Mouse (Mus musculus) liver, embryonic 11.5 days (tissue): ENCODE results near the gene Dedd2. TPM values are rescaled to one million over a fixed set of nuclear protein-coding genes. Genes with fewer than 3 reads are reported as not detected.

Experiments
- ATAC-seq: fragments of 200-750 bp; cut with Nextera tagmentation; replicated peaks from 2 replicates; pipeline ENCODE4 v1.8.0; 2017; ENCODE audit warnings: moderate number of reproducible peaks, mild to moderate bottlenecking, moderate TSS enrichment, moderate library complexity; ENCODE audit not compliant: low FRiP score
- DNase-seq: peaks from one replicate; pipeline ENCODE4 v3.0.0-alpha.2; 2017; ENCODE audit warnings: low spot score
- H3K27ac ChIP-seq: fragments of 300-500 bp; sonication (generic); 2 replicates; pipeline ENCODE4 v1.5.1; 2014; ENCODE audit warnings: mild to moderate bottlenecking, low read depth, low read length, control low read depth
- H3K27me3 ChIP-seq: fragments of 300-500 bp; sonication (generic); replicated peaks from 2 replicates; pipeline ENCODE4 v1.6.1; 2014; ENCODE audit warnings: low read length, mixed read lengths; ENCODE audit not compliant: control insufficient read depth, insufficient read depth
- H3K36me3 ChIP-seq: fragments of 300-500 bp; sonication (generic); 2 replicates; pipeline ENCODE4 v1.6.1; 2014; ENCODE audit warnings: mild to moderate bottlenecking, low read length, moderate library complexity, mixed read lengths; ENCODE audit not compliant: control insufficient read depth, insufficient read depth
- H3K4me1 ChIP-seq: fragments of 300-500 bp; sonication (generic); replicated peaks from 2 replicates; pipeline ENCODE4 v1.6.1; 2014; ENCODE audit warnings: low read length, mixed read lengths; ENCODE audit not compliant: control insufficient read depth, insufficient read depth
- H3K4me2 ChIP-seq: fragments of 300-500 bp; sonication (generic); 2 replicates; pipeline ENCODE4 v1.6.1; 2014; ENCODE audit warnings: mild to moderate bottlenecking, control low read depth, moderate library complexity
- H3K4me3 ChIP-seq: fragments of 300-500 bp; sonication (generic); 2 replicates; pipeline ENCODE4 v1.5.1; 2014; ENCODE audit warnings: low read depth, low read length, control low read depth
- H3K9ac ChIP-seq: fragments of 300-500 bp; sonication (generic); 2 replicates; pipeline ENCODE4 v1.6.1; 2014; ENCODE audit warnings: low read depth, low read length, control low read depth
- H3K9me3 ChIP-seq: fragments of 300-500 bp; sonication (generic); 2 replicates; pipeline ENCODE4 v1.6.1; 2016; ENCODE audit warnings: low read length, inconsistent platforms, mixed read lengths; ENCODE audit not compliant: control insufficient read depth
- WGBS: fragments of 180-500 bp; shearing (Covaris S2); extraction: QIAGEN DNeasy Blood & Tissue Kit; methylation state at CpG from one replicate; pipeline ENCODE4 v1.1.7; 2014; 5-methylcytosine and 5-hydroxymethylcytosine counted together
- polyA plus RNA-seq: library from polyadenylated mRNA; unstranded; fragments of >200 nt; fragmentation: Nextera tagmentation; extraction: Ambion mirVana; gene quantifications from 2 replicates; pipeline ENCODE4 v1.2.1, GENCODE M21; 2014

Dedd2 gene
- polyA plus RNA-seq, 1 experiment from 2014 or later = 19.6 TPM

DNA sequence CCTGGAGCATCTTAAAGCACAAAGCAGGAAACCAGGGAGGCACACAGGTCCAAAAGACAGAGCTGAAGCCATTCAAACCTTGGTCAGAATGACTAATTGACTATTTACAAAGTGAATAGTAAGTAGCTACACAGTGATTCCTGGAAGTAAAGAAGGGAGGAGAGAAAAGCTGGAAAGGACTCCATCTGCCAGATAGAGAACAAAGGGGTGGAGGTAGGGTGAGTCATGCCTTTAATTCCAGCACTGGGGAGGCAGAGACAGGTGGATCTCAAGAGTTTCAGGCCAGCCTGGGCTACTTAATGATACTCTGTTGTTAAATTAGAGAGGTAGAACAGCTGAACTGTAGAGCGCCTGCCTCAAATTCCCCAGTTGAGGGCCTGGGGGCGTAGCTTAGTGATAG, 6.2 kb downstream of the Dedd2 start:
- 85% methylated on average over 2 of the region's 2 CpGs for WGBS
- Histone ChIP-seq H3K4me1 (peaks cover 20% of the 10 kb centered on the region), H3K9me3 (no peaks in the 10 kb centered on the region), H3K27me3 (no peaks in the 10 kb centered on the region), H3K36me3 (peaks cover 15% of the 10 kb centered on the region; the same call in 1 of the 2 replicates), H3K27ac (no peak overlapping the region), H3K4me2 (no peak overlapping the region), H3K4me3 (no peak overlapping the region), H3K9ac (no peak overlapping the region)
- ATAC-seq = no peak
- DNase-seq = no peak

DNA sequence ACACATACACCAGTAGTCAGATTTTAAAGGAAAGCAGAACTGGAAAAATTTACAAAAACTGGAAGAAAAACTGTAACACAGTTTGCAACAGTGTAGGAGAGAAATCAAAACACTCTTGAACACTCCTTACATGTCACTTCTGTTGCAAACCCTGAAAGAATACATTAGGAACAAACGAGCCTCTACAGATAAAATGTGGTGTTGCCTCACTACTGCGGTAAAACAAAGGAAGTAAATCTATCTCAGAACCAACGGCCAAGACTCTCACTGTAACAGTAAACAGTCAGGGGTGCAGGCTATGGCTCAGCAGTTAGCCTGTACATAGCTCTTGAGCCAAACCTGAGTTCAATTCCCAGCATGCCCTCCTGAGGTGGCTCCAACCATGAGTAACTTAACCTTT, 7.3 kb downstream of the Dedd2 start:
- 50% methylated on average over 3 of the region's 3 CpGs for WGBS
- H3K4me1 ChIP-seq = peaks cover 19% of the 10 kb centered on the region
- no peaks in the 10 kb centered on the region for H3K27me3 ChIP-seq
- H3K4me3 ChIP-seq = no peak overlapping the region
- no peak overlapping the region for H3K4me2 ChIP-seq
- no peaks in the 10 kb centered on the region for H3K9me3 ChIP-seq
- no peak overlapping the region for H3K27ac ChIP-seq
- no peak for ATAC-seq
- H3K9ac ChIP-seq = no peak overlapping the region
- H3K36me3 ChIP-seq = peaks cover 20% of the 10 kb centered on the region; the same call in 1 of the 2 replicates
- DNase-seq = no peak

DNA sequence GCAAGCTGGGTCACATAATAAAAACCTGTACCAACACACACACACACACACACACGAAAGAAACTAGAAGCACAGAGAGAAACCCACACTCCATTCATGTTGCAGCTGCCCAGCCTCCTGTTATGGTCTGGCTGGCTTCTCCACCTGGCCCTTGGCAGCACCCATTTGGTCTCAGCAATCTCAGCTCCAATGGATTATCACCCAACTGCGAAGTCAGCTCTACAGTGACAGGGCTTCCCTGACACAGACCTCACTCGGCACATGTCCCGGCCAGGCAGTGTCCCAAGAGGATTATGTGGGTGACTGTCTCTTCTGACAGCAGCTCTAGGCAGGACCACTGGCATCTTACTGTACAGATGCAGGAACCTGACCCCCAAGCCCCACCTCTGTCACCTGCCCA, 9.9 kb downstream of the Dedd2 start:
- no peak for DNase-seq
- peaks cover 19% of the 10 kb centered on the region for H3K4me1 ChIP-seq
- no peaks in the 10 kb centered on the region for H3K9me3 ChIP-seq
- WGBS = 82% methylated on average over 4 of the region's 4 CpGs
- no peaks in the 10 kb centered on the region for H3K27me3 ChIP-seq
- H3K4me3 ChIP-seq = no peak overlapping the region
- H3K4me2 ChIP-seq = no peak overlapping the region
- H3K9ac ChIP-seq = no peak overlapping the region
- peaks cover 25% of the 10 kb centered on the region for H3K36me3 ChIP-seq
- no peak overlapping the region for H3K27ac ChIP-seq
- no peak for ATAC-seq

DNA sequence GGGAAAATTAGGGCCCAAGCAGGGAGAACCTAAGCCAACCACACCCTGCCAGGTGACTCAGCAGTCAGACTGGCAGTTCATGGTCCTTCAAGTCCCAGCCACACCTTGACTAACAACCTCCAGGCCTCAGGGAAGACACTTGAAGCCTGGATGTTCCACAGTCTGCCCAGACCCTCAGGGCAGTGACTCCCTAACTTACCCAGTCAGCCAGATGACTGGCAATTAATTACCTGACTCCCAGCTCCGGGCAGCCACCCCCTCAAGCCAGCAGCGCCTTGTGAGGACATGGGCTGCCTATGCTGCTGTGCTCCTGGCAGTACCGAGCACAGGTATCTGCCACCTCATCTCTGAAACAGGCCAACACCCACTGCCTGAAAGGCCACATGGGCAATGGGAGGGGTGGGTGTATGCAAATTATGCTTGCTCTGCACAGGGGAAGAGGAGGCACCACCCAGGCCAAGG, 11.2 kb downstream of the Dedd2 start:
- Histone ChIP-seq H3K27ac (no peak overlapping the region), H3K4me3 (no peak overlapping the region), H3K27me3 (no peaks in the 10 kb centered on the region), H3K4me1 (peaks cover 22% of the 10 kb centered on the region), H3K36me3 (peaks cover 25% of the 10 kb centered on the region), H3K9ac (peak overlapping the region; percentile 23; the same call in 1 of the 2 replicates), H3K9me3 (no peaks in the 10 kb centered on the region), H3K4me2 (peak overlapping the region; percentile 26)
- DNase-seq = no peak
- ATAC-seq = peak; percentile 77
- 69% methylated on average over 3 of the region's 3 CpGs for WGBS

DNA sequence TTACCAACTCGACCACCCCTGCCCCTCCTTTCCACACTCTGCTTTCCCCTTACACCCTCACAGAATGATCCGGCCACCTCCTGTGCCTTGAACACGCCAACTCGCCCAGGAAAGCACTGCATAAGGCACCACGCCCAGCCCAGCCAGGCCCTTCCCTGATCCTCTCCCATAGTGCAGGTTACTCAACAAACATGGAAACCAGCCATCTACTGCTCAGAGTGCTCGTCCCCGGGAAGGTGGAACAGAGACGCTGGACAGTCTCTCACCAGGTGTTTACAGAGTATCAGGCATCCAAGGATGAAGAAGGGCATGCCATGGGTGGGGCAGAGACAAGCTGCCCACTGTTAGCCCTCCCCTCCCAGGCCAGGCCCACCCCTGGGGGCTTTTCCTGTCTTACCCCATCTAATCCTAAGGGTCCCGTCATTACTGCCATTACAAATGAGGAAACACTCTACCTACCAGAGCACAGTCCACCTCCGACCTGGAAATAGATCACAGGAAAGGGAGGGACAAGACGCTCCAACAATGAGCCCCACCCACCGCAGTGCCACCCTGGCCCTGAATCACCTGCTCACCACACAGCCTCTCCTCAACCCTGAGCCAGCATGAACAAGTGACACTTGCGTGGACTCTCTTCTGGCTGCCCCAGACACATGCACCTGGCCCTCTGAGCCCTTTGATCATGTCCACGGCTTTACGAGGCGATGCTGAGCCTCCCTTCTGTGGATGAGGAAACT, 14.2 kb downstream of the Dedd2 start:
- 85% methylated on average over 16 of the region's 16 CpGs for WGBS
- no peak overlapping the region for H3K9ac ChIP-seq
- H3K27me3 ChIP-seq = no peaks in the 10 kb centered on the region
- DNase-seq (no peak), ATAC-seq (no peak)
- peaks cover 22% of the 10 kb centered on the region for H3K4me1 ChIP-seq
- no peak overlapping the region for H3K4me3 ChIP-seq
- H3K27ac ChIP-seq = no peak overlapping the region
- no peak overlapping the region for H3K4me2 ChIP-seq
- no peaks in the 10 kb centered on the region for H3K9me3 ChIP-seq
- peaks cover 33% of the 10 kb centered on the region for H3K36me3 ChIP-seq

DNA sequence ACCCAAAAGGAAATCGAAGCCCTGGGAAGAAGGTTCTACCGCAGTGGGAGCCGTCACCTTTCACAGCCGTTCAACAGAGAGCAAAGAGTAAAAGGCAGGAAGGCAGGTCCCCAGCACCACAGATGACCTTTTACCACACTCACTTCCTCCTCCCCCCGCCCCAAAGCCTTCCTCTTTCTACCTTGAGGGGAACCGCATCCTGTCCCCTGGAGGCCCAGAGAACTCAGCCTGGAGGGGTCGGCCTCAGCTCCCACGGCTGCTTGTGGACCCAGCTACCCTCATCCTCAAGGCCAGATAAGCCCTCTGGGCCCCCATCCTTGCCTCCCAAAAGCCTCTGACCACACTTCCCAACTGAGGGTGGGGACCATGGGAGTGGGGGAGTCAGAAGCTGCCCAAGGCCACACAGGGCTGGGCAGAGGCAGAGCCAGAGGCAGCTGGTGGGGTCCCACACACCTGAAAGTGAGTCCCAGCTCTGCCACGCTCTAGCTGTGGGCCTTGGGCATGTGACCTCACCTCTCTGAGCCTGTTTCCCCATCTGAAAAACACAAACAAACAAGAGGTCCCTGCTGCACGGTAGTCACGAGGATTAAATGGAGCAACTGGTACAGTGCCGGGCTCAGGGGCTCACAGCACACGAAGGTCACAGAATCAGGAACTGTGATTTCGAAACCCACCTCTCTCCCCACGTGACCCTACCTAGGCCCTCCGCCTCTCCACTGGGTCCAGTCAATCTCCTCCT, 14.9 kb downstream of the Dedd2 start:
- Histone ChIP-seq H3K27ac (peak overlapping the region; percentile 34), H3K9me3 (no peaks in the 10 kb centered on the region), H3K9ac (no peak overlapping the region), H3K36me3 (peaks cover 27% of the 10 kb centered on the region), H3K4me2 (peak overlapping the region; percentile 36), H3K27me3 (no peaks in the 10 kb centered on the region), H3K4me1 (peaks cover 22% of the 10 kb centered on the region), H3K4me3 (no peak overlapping the region)
- ATAC-seq (0 out of 2 replicates have a peak, but pooled peaks have one; percentile 15), DNase-seq (no peak)
- 58% methylated on average over 16 of the region's 16 CpGs for WGBS

DNA sequence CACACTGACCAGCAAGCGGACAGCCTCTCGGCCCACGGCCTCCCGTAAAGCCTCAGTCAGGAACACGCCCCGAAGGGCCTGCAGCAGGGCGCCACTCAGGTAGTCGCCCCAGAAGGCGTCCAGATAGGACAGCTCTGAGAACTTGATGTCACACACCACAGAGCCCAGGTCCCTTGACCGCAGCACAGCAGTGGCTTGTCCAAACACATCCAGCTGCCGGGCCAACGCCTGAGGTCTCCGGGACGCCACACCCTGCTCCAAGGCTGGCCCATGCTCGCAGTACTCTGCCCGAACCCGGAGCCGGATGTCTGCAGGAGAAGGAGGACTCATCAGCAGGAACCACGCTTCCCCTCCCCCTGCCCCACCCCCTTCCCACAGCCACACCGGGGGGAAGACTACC, 16.8 kb downstream of the Dedd2 start:
- no peak overlapping the region for H3K9ac ChIP-seq
- ATAC-seq = no peak
- H3K4me3 ChIP-seq = no peak overlapping the region
- 82% methylated on average over 20 of the region's 20 CpGs for WGBS
- no peak for DNase-seq
- no peaks in the 10 kb centered on the region for H3K9me3 ChIP-seq
- H3K4me1 ChIP-seq = peaks cover 10% of the 10 kb centered on the region
- no peaks in the 10 kb centered on the region for H3K27me3 ChIP-seq
- H3K4me2 ChIP-seq = no peak overlapping the region
- peaks cover 19% of the 10 kb centered on the region for H3K36me3 ChIP-seq
- no peak overlapping the region for H3K27ac ChIP-seq

DNA sequence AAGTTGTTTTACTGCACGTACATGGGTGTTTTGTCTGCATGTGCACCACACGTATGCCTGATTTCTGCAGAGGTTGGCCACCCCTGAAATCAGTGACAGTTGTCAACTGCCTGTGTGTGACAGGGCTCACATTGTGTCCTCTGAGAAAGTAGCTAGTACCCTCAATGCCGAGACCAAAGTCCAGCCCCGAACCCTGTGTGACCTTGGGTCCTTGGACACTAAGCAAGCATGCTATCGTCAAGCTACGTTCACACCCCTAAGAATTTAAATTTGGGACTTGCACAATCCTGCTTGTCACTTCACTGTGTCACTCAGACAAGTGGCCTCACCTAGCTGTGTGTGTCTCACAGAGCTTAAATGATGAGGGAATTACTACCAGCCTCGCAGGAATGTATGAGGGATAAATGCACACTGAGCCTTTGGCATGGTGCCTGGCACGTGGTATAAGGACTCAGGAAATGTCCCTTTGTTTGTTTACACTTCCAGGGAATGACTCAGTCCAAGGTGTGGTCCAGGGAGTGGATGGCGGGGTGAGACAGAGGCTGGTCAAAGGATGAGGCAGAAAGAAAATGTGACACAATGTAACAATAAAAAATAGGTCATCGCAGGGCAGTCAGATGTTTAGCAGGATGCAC, 22.9 kb downstream of the Dedd2 start:
- no peak; the same call in 1 of the 2 replicates for ATAC-seq

More for the DNA sequence above, 22.9 kb downstream of the Dedd2 start:
- DNase-seq = no peak
- no peaks in the 10 kb centered on the region for H3K36me3 ChIP-seq
- no peak overlapping the region for H3K9ac ChIP-seq
- H3K27ac ChIP-seq = no peak overlapping the region
- no peak overlapping the region for H3K4me3 ChIP-seq
- H3K4me1 ChIP-seq = peaks cover 8% of the 10 kb centered on the region; the same call in 1 of the 2 replicates
- 72% methylated on average over 10 of the region's 10 CpGs for WGBS
- H3K27me3 ChIP-seq = no peaks in the 10 kb centered on the region
- H3K4me2 ChIP-seq = no peak overlapping the region
- no peaks in the 10 kb centered on the region for H3K9me3 ChIP-seq
